ENCODE assay signal across 14 mouse cellular contexts in the genomic region with DNA sequence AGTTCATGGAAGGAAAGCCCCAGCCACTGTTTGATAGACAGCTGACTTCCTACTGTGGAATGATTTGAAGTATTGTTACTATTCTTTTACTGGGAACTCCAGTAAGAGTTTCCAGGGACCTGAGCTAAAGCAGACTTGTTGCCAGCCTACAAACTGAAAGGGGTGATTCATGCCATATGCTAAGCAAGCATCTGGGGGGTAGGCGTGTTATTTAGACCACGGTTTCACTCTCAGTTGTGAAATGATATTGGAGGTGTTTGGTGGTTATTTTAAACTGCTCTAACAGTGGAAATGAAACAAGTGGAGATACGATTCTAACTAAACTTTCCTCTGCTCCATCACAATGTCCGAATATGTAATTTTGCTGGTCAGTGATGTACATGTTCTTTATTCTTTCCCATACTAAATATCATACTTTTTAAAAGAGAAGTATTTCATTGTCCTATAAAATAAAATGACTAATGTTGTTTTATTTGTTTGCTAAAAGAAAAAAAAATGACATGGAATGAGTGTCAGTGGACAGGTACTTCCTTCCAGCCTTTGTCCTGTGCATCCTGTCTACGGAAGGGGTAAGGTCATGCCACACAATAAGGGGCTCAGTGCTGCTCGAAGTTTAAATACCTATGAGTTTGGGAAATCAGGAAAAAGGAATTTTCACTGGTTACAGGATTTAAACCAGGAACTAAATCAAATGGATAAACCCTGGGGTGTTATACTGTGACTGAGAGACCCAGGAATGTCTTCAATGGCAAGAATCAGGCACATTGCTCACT. TPM values are rescaled to one million over a fixed set of nuclear protein-coding genes. Genes with fewer than 3 reads are reported as not detected.
A peak's percentile ranks its signal among the peaks of the same experiment; 100 is the strongest.
DNase-seq lines count a peak whose midpoint lies in the region; ATAC-seq lines count a peak whose summit lies in the region.
"Had no signal": no experiment of that assay in that cellular context is flagged by ENCODE, and none has a peak within 500 bp of the region (broad histone marks: within the 10 kb centered on the region; RNA-seq: fewer than 3 reads in every experiment).

No protein-coding gene starts in this region.

- no peak for DNase-seq in embryonic facial prominence, embryonic 10.5 days (ENCODE audit: low spot score)
- DNase-seq in frontal cortex, postnatal 25 days (ENCODE audit: low spot score in 2 of 2) = peak; percentile 33 to 56
- peak; percentile 81 for DNase-seq in left cerebral cortex, postnatal 14 days (ENCODE audit: low spot score in 2 of 2)
- no peak for DNase-seq in embryo, embryonic 11 days
- DNase-seq in thymus, postnatal 36 days = no peak
- DNase-seq: adrenal gland, postnatal 36 days; cerebellum, adult 2 months; kidney, adult 11 months had no signal

- H3K4me2 ChIP-seq in embryonic facial prominence, embryonic 13.5 days = no peak overlapping the region
- no peak overlapping the region for H3K4me2 ChIP-seq in kidney, embryonic 15.5 days
- no peak overlapping the region for H3K4me2 ChIP-seq in kidney, embryonic 14.5 days (replicated peaks; ENCODE audit: low read depth, low read length)
- H3K4me2 ChIP-seq: forebrain, embryonic 15.5 days; limb, embryonic 13.5 days; lung, embryonic 15.5 days had no signal

- H3K36me3 ChIP-seq in embryonic facial prominence, embryonic 13.5 days = no peaks in the 10 kb centered on the region
- H3K36me3 ChIP-seq in embryonic facial prominence, embryonic 10.5 days (replicated peaks) = no peaks in the 10 kb centered on the region
- no peaks in the 10 kb centered on the region for H3K36me3 ChIP-seq in kidney, embryonic 15.5 days
- no peaks in the 10 kb centered on the region for H3K36me3 ChIP-seq in kidney, embryonic 14.5 days (ENCODE audit: control insufficient read depth, insufficient read depth, low read length)
- H3K36me3 ChIP-seq: forebrain, embryonic 15.5 days; limb, embryonic 13.5 days; lung, embryonic 15.5 days had no signal

- H3K27me3 ChIP-seq in embryonic facial prominence, embryonic 13.5 days = no peaks in the 10 kb centered on the region
- peaks cover 10% of the 10 kb centered on the region for H3K27me3 ChIP-seq in embryonic facial prominence, embryonic 10.5 days (replicated peaks; ENCODE audit: low read depth, poor library complexity, severe bottlenecking)
- no peaks in the 10 kb centered on the region for H3K27me3 ChIP-seq in kidney, embryonic 15.5 days
- H3K27me3 ChIP-seq in kidney, embryonic 14.5 days (ENCODE audit: control insufficient read depth, insufficient read depth, low read length) = no peaks in the 10 kb centered on the region
- H3K27me3 ChIP-seq: forebrain, embryonic 15.5 days; lung, embryonic 15.5 days had no signal

- intact Hi-C loops in left cerebral cortex, postnatal 14 days (cut with DNase I) = no loop called here

- peak overlapping the region; percentile 16; the same call in 1 of the 2 replicates for H3K27ac ChIP-seq in embryonic facial prominence, embryonic 13.5 days
- no peak overlapping the region for H3K27ac ChIP-seq in embryonic facial prominence, embryonic 10.5 days (replicated peaks)
- H3K27ac ChIP-seq in kidney, embryonic 15.5 days = peak overlapping the region; percentile 42; the same call in 1 of the 2 replicates
- H3K27ac ChIP-seq in kidney, embryonic 14.5 days (ENCODE audit: low read depth, low read length) = no peak overlapping the region
- H3K27ac ChIP-seq: forebrain, embryonic 15.5 days; limb, embryonic 13.5 days; lung, embryonic 15.5 days had no signal

- H3K4me1 ChIP-seq in embryonic facial prominence, embryonic 13.5 days = no peaks in the 10 kb centered on the region; the same call in 1 of the 2 replicates
- peaks cover 4% of the 10 kb centered on the region for H3K4me1 ChIP-seq in embryonic facial prominence, embryonic 10.5 days
- H3K4me1 ChIP-seq in kidney, embryonic 15.5 days = peaks cover 4% of the 10 kb centered on the region
- no peaks in the 10 kb centered on the region for H3K4me1 ChIP-seq in kidney, embryonic 14.5 days (ENCODE audit: control insufficient read depth, insufficient read depth, low read length)

- H3K9me3 ChIP-seq in embryonic facial prominence, embryonic 13.5 days = no peaks in the 10 kb centered on the region
- H3K9me3 ChIP-seq in embryonic facial prominence, embryonic 10.5 days = no peaks in the 10 kb centered on the region
- H3K9me3 ChIP-seq in kidney, embryonic 15.5 days (replicated peaks) = no peaks in the 10 kb centered on the region
- no peaks in the 10 kb centered on the region for H3K9me3 ChIP-seq in kidney, embryonic 14.5 days (ENCODE audit: control insufficient read depth, low read length)
- H3K9me3 ChIP-seq: forebrain, embryonic 15.5 days; limb, embryonic 13.5 days; lung, embryonic 15.5 days had no signal

- H3K9ac ChIP-seq in embryonic facial prominence, embryonic 13.5 days = no peak overlapping the region
- no peak overlapping the region for H3K9ac ChIP-seq in kidney, embryonic 15.5 days
- H3K9ac ChIP-seq in kidney, embryonic 14.5 days (ENCODE audit: low read depth, low read length) = no peak overlapping the region
- H3K9ac ChIP-seq: forebrain, embryonic 15.5 days; limb, embryonic 13.5 days; lung, embryonic 15.5 days had no signal

- 77% methylated on average over 6 of the region's 6 CpGs for WGBS in embryonic facial prominence, embryonic 13.5 days
- WGBS in embryonic facial prominence, embryonic 10.5 days = 78% methylated on average over 6 of the region's 6 CpGs
- 71% methylated on average over 6 of the region's 6 CpGs for WGBS in kidney, embryonic 15.5 days
- 78% methylated on average over 6 of the region's 6 CpGs for WGBS in kidney, embryonic 14.5 days

- no peak overlapping the region for H3K4me3 ChIP-seq in embryonic facial prominence, embryonic 13.5 days
- no peak overlapping the region for H3K4me3 ChIP-seq in embryonic facial prominence, embryonic 10.5 days
- no peak overlapping the region for H3K4me3 ChIP-seq in kidney, embryonic 15.5 days (replicated peaks)
- no peak overlapping the region for H3K4me3 ChIP-seq in kidney, embryonic 14.5 days (ENCODE audit: low read length)
- H3K4me3 ChIP-seq: forebrain, embryonic 15.5 days; limb, embryonic 13.5 days; lung, embryonic 15.5 days had no signal

- ATAC-seq in embryonic facial prominence, embryonic 13.5 days (ENCODE audit: insufficient number of reproducible peaks, insufficient read depth, low FRiP score, low TSS enrichment, low read depth) = no peak
- no peak for ATAC-seq in kidney, embryonic 15.5 days (replicated peaks; ENCODE audit: low FRiP score)
- no peak for ATAC-seq in kidney, embryonic 14.5 days (ENCODE audit: low FRiP score, low TSS enrichment)
- ATAC-seq: forebrain, embryonic 15.5 days had no signal

RNA-seq across cellular contexts. Expression of gene Cavin3, which starts 5.2 kb away (rescaled TPM):
- polyA plus RNA-seq in embryonic facial prominence, embryonic 13.5 days (2015; fragmentation: Nextera tagmentation; extraction: Ambion mirVana) = 72.5 and 73.3 TPM in 2 replicates
- polyA plus RNA-seq in embryonic facial prominence, embryonic 10.5 days (2016; fragmentation: Nextera tagmentation; extraction: Ambion mirVana) = 17.3 and 17.7 TPM in 2 replicates
- 53.4 and 72.0 TPM in 2 replicates for polyA plus RNA-seq in kidney, embryonic 15.5 days (2015; fragmentation: Nextera tagmentation; extraction: Ambion mirVana)
- 48.0 and 55.0 TPM in 2 replicates for polyA plus RNA-seq in kidney, embryonic 14.5 days (2014; fragmentation: Nextera tagmentation; extraction: Ambion mirVana)
- 10 to 100 TPM; 19.0 to 21.1 TPM for total RNA-seq in left cerebral cortex, postnatal 14 days (2021)

Comparison
In these comparisons a context has a peak if more than half of its experiments do, and no peak if none do; other contexts are left out.
1. H3K27ac ChIP-seq: peak in embryonic facial prominence, embryonic 13.5 days (single experiment) and kidney, embryonic 15.5 days (single experiment); none in embryonic facial prominence, embryonic 10.5 days (single experiment) and kidney, embryonic 14.5 days (single experiment).
2. DNase-seq: peak in frontal cortex, postnatal 25 days (2 of 2) and left cerebral cortex, postnatal 14 days (2 of 2); none in embryonic facial prominence, embryonic 10.5 days (single experiment), embryo, embryonic 11 days (single experiment) and thymus, postnatal 36 days (0 of 2).